Mouse (Mus musculus) kidney, adult 8-10 months (tissue): ENCODE measurements at regions not wholly inside any gene's neighbourhood (a gene's known extent, or its start where the extent isn't known, plus 50 kb on each side); places are given as distances from the start of the nearest gene placed in this dataset.

Source experiments
- DNase-seq, 2 experiments: peaks; one replicate each; pipeline ENCODE4 v3.0.0; 2022

DNA sequence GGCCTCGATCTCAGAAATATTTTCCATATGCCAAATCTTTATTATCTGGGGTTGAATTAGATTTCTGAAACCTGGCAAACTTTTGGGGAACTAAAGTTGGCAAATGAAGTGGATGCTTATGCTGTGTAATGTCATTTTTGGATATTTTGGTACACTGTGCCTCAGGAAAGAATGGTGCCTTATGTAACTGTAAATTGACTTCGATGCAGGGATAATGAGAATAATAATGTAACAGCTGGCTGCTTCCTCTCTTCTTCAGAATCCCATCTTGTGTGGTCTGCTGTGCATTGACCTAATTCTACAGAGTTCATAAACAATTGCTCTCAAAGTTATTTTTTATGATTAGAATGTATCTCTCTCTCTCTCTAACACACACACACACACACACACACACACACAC is 545.6 kb downstream of the Tfap2b start:
- no peak for DNase-seq

DNA sequence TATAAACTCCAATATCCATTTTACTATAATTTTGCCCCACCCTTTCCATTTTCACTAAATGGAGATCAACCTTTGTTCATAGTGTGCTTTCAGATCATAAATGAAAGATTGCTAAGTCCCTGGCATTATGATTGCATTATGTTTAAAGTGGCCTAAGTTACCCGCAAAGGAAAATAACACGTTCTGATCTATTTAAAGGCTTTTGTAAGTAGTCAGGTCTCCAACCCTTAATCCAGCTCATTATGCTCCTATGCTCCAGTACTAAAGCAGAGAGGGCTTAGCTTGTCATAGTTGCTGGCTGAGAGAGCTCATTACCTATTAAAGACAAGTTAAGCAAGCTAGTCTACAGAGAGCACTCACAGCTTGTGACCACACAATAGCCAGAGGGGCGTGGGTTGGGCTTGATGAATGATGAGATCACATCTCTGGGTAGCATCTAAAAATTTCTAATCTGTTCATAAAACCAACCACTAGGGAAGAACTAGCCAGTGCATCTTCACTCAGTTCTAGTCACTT is 549.3 kb downstream of the Tfap2b start:
- DNase-seq = no peak

- DNase-seq = no peak
Observed at GRCm38 (mm10) chr1:19766879-19767278, 558.2 kb downstream of the Tfap2b start.

GRCm38 (mm10) chr1:19772266-19772665 is 563.6 kb downstream of the Tfap2b start:
- DNase-seq = no peak

DNA sequence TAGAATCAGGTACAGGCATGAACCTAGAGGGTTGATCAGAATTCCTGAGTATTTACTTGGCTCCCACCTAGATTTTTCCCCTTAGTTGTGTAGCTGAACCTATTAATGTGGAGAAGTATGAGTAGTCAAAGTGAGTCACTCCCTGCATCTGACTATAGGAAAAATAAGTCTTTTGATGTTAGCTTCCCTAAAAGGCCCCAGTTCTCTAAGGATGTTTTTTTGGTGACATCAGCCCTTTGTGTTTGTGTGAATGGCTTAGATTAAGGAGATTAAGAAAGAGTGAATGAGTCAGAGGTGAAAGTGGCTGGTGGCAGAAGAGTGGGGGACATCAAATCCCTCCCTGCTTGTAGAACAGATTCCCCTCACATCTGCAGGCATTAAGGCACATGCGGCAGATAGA is 565.8 kb downstream of the Tfap2b start:
- DNase-seq = no peak

DNA sequence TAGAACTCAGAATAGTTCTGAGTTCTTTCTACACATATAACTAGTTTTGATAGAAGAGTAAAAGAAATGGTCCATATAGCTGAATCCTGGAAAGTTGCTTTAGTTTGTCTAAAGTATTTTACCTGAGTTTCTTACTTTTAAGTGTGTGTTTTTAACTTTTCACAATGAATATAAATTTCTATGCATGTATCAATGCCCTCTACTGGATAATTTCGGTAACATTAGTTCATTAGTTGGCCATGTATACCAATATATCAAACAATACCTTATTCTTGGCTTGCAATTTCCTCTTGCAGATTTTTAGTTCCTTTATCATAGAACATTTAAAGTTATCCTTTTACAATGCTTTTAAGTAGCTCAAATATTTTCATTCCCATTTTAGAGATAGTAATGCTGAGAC is 568.8 kb downstream of the Tfap2b start:
- peak in 1 of 2 experiments; percentile 2 for DNase-seq

GRCm38 (mm10) chr1:19786971-19787370 is 578.3 kb downstream of the Tfap2b start:
- DNase-seq = no peak

DNA sequence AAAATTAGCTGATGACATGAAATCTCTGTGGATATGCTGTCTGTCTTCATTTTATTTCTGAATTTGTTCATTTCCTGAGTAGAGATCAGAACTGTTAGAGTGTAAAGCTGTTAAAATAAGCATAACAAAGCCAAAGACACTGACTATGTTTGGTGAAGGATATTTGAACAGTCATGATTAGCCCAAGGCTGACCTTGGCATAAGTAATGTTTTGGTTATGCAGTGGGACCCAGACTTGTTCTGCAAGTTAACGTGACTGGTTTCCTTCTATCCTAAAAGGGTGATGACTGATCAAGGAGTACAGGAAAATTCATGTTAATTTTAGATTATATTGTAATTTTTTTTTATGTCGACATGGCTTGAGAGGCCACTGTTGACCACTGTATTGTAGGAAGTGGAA is 585.4 kb downstream of the Tfap2b start:
- no peak for DNase-seq

DNA sequence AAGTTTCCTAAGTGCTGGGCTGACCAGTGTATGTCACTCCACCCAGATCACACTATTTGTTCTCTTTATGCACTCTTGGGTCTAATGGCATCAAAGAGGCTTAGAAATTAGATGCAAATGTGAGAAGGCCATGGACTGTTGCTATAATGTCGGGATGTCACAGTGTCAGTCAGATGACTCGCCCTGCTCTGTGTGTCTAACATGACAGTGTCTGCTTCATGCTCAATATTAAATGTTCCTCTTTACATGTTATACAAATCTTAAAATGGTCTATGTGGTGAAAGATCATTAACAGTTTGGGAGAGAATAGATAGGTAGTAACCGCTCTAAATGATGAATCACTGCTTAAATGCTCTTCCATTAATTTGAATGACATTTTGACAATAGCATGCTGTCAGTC is 617.2 kb downstream of the Tfap2b start:
- no peak for DNase-seq

- no peak for DNase-seq
Observed at GRCm38 (mm10) chr1:19826455-19827366, 618.0 kb downstream of the Tfap2b start.

- DNase-seq = no peak
Observed at GRCm38 (mm10) chr1:19849918-19850317, 641.2 kb downstream of the Tfap2b start.

DNA sequence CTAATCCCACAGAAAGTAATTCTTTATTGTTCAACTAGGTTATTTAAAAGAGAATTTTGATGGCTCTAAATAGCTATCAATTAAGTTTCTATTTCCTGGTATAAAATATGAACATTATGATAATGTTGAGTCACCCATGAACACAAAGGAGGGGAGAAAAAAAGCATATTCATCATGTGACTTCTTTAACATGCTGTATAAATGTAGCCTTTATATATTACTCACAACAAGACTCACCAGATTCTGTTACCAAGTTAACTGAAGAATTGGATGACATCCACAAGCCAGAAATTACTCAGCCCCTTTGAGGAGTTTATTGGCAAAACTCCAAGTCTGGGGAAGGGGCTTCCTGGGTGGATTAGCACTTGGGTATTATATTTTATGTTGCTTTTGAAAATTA is 648.5 kb downstream of the Tfap2b start:
- DNase-seq = no peak

GRCm38 (mm10) chr1:19868478-19868877 is 659.8 kb downstream of the Tfap2b start:
- no peak for DNase-seq

GRCm38 (mm10) chr1:19881193-19881592 is 672.5 kb downstream of the Tfap2b start:
- no peak for DNase-seq

DNA sequence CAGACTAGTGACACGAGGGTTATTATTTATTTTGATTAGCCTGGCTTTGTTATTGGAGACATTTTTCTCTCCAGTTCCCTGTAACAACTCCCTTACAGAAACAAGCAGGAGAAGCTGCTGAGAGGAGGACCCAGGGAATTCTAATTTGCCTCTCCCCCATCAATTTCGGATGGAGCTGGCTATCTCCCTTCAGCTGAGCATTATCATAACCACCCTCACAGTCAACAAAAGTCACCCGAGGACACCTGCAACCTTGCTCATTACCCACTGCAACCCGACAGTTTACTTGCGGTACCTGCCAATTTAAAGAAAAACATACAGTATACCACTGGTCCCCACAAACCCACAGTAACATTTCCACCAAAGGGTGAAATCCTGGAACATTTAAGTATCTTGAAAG is 690.7 kb downstream of the Tfap2b start:
- DNase-seq = no peak

- no peak for DNase-seq
Observed at GRCm38 (mm10) chr1:19899889-19900310, 691.2 kb downstream of the Tfap2b start.

DNA sequence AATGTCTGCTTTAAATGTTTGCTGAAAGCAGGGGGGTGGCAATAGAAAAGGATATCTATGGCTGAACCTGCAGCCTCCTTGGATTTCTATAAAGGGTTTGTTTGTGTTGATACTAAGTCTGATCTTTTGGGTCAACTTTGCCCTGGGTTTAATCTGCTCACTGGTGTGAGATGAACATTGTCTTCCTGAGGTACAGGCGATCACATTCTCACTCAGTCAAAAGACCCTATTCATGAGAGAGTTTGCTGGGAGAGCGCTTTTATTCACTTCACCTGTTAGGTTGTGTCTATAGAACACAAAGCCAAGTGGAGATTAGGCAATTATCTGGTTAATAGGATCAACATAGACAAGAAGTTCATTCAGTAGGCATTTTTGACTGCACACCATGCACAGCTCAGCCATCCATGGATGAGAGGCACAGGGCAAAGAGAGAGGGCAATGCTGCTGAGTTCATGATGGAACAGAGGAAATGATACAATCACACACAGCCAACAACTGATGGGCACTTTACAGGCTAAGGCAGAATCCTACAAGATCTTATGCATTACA is 692.3 kb downstream of the Tfap2b start:
- no peak for DNase-seq

- no peak for DNase-seq
Observed at GRCm38 (mm10) chr1:19912194-19912846, 703.6 kb downstream of the Tfap2b start.

DNA sequence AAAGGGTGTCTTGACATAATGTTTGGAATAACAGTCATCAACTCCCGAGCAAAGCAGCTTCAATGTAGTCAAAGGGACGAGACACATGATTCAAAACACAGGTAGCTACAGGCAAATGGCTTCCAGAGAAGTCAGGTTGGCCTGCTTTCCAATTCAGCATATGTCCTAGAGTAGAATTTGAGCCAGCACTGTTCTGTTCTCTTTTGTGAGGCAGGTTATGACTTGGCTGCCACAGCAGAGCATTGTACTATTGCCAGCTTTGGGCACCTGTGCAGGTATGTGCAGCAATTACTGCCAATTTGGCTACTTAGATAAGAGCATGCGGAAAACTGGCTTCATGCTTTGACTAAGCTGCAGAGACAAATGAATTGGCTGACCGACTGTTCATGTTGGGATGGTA is 699.1 kb downstream of the Pkhd1 start:
- no peak for DNase-seq

GRCm38 (mm10) chr1:19927192-19927591 is 690.7 kb downstream of the Pkhd1 start:
- DNase-seq = no peak

DNA sequence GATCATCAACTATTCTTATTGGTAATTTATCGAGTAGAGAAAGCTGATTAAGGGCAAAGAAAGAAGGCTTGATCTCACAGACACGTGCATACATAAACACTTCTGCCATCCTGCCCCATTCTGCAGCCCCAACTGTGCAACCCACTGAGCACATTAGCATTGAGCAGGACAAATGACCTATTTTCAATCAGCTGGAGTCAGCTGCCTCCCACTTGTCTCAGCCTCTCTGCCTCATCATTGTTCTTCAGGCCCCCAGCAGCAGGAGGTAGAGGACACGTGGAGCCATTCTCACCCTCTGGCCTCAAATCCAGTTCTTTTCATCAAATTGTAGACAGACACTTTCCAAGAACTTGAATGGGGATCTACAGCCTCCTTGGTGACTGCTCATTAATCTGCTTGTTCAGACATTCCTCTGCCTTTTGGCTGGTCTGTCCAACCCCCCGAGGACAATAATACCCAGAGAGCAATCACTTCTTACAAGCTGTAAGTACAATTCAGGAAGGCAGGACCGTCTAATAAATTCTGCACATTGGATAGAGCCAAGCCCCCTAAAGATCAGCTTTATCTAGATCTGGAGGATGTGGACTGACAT is 690.0 kb downstream of the Pkhd1 start:
- no peak for DNase-seq

GRCm38 (mm10) chr1:19951050-19951679 is 666.7 kb downstream of the Pkhd1 start:
- no peak for DNase-seq
